8 mouse cellular contexts compared by ENCODE assay signal in genomic region chr3:102691802-102692484, GRCm38 (mm10). TPM values are rescaled to one million over a fixed set of nuclear protein-coding genes. Genes with fewer than 3 reads are reported as not detected.
DNase-seq lines count a peak whose midpoint lies in the region; ATAC-seq and TF ChIP-seq lines count a peak whose summit lies in the region.

No protein-coding gene starts in this region.

- intact Hi-C loops in left cerebral cortex, postnatal 25 days (cut with DNase I): loop anchor here (1.0 to 5.0 kb wide), 5 partner anchors 225 to 610 kb away; partner anchors contain the start of gene Ngf

- no peak overlapping the region for H3K27ac ChIP-seq in intestine, postnatal 0 days (ENCODE audit: low read depth, low read length)
- no peak overlapping the region for H3K27ac ChIP-seq in midbrain, embryonic 15.5 days

- H3K27me3 ChIP-seq in intestine, postnatal 0 days (replicated peaks; ENCODE audit: control insufficient read depth, insufficient read depth, low read length): no peaks in the 10 kb centered on the region
- no peaks in the 10 kb centered on the region for H3K27me3 ChIP-seq in midbrain, embryonic 15.5 days (replicated peaks)

- no peak for ATAC-seq in intestine, postnatal 0 days
- peak; percentile 93 for ATAC-seq in midbrain, embryonic 15.5 days (replicated peaks)

- 42% methylated on average over 11 of the region's 11 CpGs for WGBS in intestine, postnatal 0 days
- WGBS in midbrain, embryonic 15.5 days: 44% methylated on average over 11 of the region's 11 CpGs

- peak; percentile 94 for TF ChIP-seq CTCF in intestine, postnatal 0 days (IDR thresholded peaks at IDR 0.05; ENCODE audit: low read depth)

- H3K4me3 ChIP-seq in intestine, postnatal 0 days (ENCODE audit: low read depth, low read length): no peak overlapping the region
- no peak overlapping the region for H3K4me3 ChIP-seq in midbrain, embryonic 15.5 days

- no peak overlapping the region for H3K9ac ChIP-seq in intestine, postnatal 0 days (ENCODE audit: low read depth, low read length)
- no peak overlapping the region for H3K9ac ChIP-seq in midbrain, embryonic 15.5 days

- no peaks in the 10 kb centered on the region for H3K36me3 ChIP-seq in intestine, postnatal 0 days (ENCODE audit: control insufficient read depth, insufficient read depth)
- H3K36me3 ChIP-seq in midbrain, embryonic 15.5 days (replicated peaks): no peaks in the 10 kb centered on the region

- peak; percentile 39 for DNase-seq in ovary, adult 18-20 months (ENCODE audit: low spot score)
- no peak for DNase-seq in ovary, postnatal 10 days (ENCODE audit: low spot score)
- peak; percentile 88 for DNase-seq in embryo, embryonic 10 days (ENCODE audit: low spot score)
- peak; percentile 63 for DNase-seq in gastrocnemius, postnatal 25 days
- peak; percentile 71 to 77 for DNase-seq in left cerebral cortex, postnatal 25 days (ENCODE audit: low spot score in 2 of 2)
- DNase-seq in telencephalon, adult 2 months (ENCODE audit: low read depth, low spot score): peak; percentile 60

- H3K9me3 ChIP-seq in intestine, postnatal 0 days (ENCODE audit: control insufficient read depth): no peaks in the 10 kb centered on the region
- no peaks in the 10 kb centered on the region for H3K9me3 ChIP-seq in midbrain, embryonic 15.5 days

- no peaks in the 10 kb centered on the region for H3K4me1 ChIP-seq in intestine, postnatal 0 days (replicated peaks; ENCODE audit: control insufficient read depth, insufficient read depth, low read length)
- H3K4me1 ChIP-seq in midbrain, embryonic 15.5 days: no peaks in the 10 kb centered on the region

- H3K4me2 ChIP-seq in intestine, postnatal 0 days (replicated peaks; ENCODE audit: low read depth): no peak overlapping the region
- H3K4me2 ChIP-seq in midbrain, embryonic 15.5 days: no peak overlapping the region

RNA-seq across cellular contexts. Expression of gene Tspan2, which starts 42.4 kb away (rescaled TPM):
- total RNA-seq in gastrocnemius, postnatal 25 days (2021): 1 to 10 TPM; 5.2 to 7.6 TPM
- 12.0 and 12.6 TPM in 2 replicates for polyA plus RNA-seq in intestine, postnatal 0 days (2015; fragmentation: Nextera tagmentation; extraction: Ambion mirVana)
- total RNA-seq in left cerebral cortex, postnatal 25 days (2021): 100 to 1,000 TPM in 1 of 2 experiments, 10 to 100 TPM in 1; 89.2 to 105 TPM
- 8.9 and 9.6 TPM in 2 replicates for polyA plus RNA-seq in midbrain, embryonic 15.5 days (2015; fragmentation: Nextera tagmentation; extraction: Ambion mirVana)

Comparison
In these comparisons a context has a peak if more than half of its experiments do, and no peak if none do; other contexts are left out.
1. RNA of gene Tspan2, which starts 42.4 kb away (total RNA-seq): 89.2 to 105 TPM in left cerebral cortex, postnatal 25 days; 5.2 to 7.6 TPM in gastrocnemius, postnatal 25 days; every median in the first group is over 10 times any median in the second.